Mouse (Mus musculus) limb, embryonic 14.5 days (tissue): ENCODE results near the gene 1600014C10Rik. TPM values are rescaled to one million over a fixed set of nuclear protein-coding genes. Genes with fewer than 3 reads are reported as not detected.

Experiments
- ATAC-seq: fragments of 200-750 bp; cut with Nextera tagmentation; 2 replicates; pipeline ENCODE4 v1.8.0; 2017; ENCODE audit warnings: low read depth, moderate number of reproducible peaks, moderate TSS enrichment; ENCODE audit not compliant: low FRiP score
- DNase-seq: peaks from one replicate; pipeline ENCODE4 v3.0.0-alpha.2; 2015; ENCODE audit warnings: low spot score
- H3K27ac ChIP-seq: fragments of 300-500 bp; sonication (generic); replicated peaks from 2 replicates; pipeline ENCODE4 v1.5.1; 2014; ENCODE audit warnings: low read depth, mild to moderate bottlenecking, low read length, moderate library complexity, mixed read lengths
- H3K27me3 ChIP-seq: fragments of 300-500 bp; sonication (generic); 2 replicates; pipeline ENCODE4 v1.6.1; 2014; ENCODE audit warnings: low read length, mixed read lengths; ENCODE audit not compliant: control insufficient read depth, insufficient read depth
- H3K36me3 ChIP-seq: fragments of 300-500 bp; sonication (generic); 2 replicates; pipeline ENCODE4 v1.6.1; 2014; ENCODE audit warnings: mild to moderate bottlenecking, low read length, moderate library complexity, mixed read lengths; ENCODE audit not compliant: control insufficient read depth, insufficient read depth
- H3K4me1 ChIP-seq: fragments of 300-500 bp; sonication (generic); 2 replicates; pipeline ENCODE4 v1.6.1; 2014; ENCODE audit warnings: antibody characterized with exemption, low read length, mixed read lengths; ENCODE audit not compliant: control insufficient read depth, insufficient read depth
- H3K4me2 ChIP-seq: fragments of 300-500 bp; sonication (generic); replicated peaks from 2 replicates; pipeline ENCODE4 v1.6.1; 2014; ENCODE audit warnings: low read depth, mild to moderate bottlenecking, low read length, moderate library complexity; ENCODE audit not compliant: severe bottlenecking
- H3K4me3 ChIP-seq: fragments of 300-500 bp; sonication (generic); replicated peaks from 2 replicates; pipeline ENCODE4 v1.5.1; 2014; ENCODE audit warnings: low read length
- H3K9ac ChIP-seq: fragments of 300-500 bp; sonication (generic); 2 replicates; pipeline ENCODE4 v1.6.1; 2014; ENCODE audit warnings: mild to moderate bottlenecking, low read depth, low read length, moderate library complexity; ENCODE audit not compliant: severe bottlenecking
- H3K9me3 ChIP-seq: fragments of 300-500 bp; sonication (generic); 2 replicates; pipeline ENCODE4 v1.6.1; 2016; ENCODE audit warnings: low read length; ENCODE audit not compliant: control insufficient read depth
- POLR2A ChIP-seq: fragments of 200-500 bp; IDR thresholded peaks from 2 replicates; pipeline ENCODE4 v1.8.0; 2012; ENCODE audit warnings: inconsistent platforms, mild to moderate bottlenecking, moderate library complexity, borderline replicate concordance; ENCODE audit not compliant: insufficient read depth, insufficient read length; ENCODE audit errors: extremely low read depth
- whole genome bisulfite sequencing: fragments of 180-500 bp; shearing (Covaris S2); extraction: QIAGEN DNeasy Blood & Tissue Kit; methylation state at CpG from one replicate; pipeline ENCODE4 v1.1.7; 2014; 5-methylcytosine and 5-hydroxymethylcytosine counted together
- polyA plus RNA-seq, 2 experiments: library from polyadenylated mRNA; depleted of rRNA in 1 of 2; stranded (reverse) in 1 of 2; unstranded in 1 of 2; fragments of >200 nt; fragmentation: Nextera tagmentation in 1 of 2; extraction: Ambion mirVana in 1 of 2; gene quantifications; 2 replicates each; pipeline versions ENCODE4 v1.2.1 to v1.2.3; 2012 to 2014

The 1600014C10Rik gene
- polyA plus RNA-seq, 2 experiments = 11.4 to 15.8 TPM

DNA sequence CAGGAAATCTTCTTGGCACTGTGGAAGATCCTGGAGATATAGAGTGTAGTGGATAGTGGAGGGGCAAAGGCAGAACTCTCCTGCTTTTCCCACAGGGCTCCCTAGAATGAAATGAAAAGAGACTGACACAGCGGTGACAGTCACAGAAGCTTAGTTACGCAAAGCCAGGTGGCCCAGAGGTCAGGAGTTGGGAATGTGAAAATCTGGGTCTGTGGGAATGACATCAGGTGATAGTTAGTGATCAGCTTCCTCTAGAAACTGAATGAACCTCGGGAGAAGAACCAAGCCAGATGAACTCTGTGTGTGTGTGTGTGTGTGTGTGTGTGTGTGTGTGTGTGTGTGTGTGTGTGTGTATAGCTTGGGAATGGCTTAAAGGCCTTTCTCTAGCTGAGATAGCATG, 26.0 kb downstream of the 1600014C10Rik start:
- Histone ChIP-seq H3K9ac (no peak overlapping the region), H3K9me3 (no peaks in the 10 kb centered on the region; the same call in 1 of the 2 replicates), H3K27ac (no peak overlapping the region), H3K4me1 (no peaks in the 10 kb centered on the region), H3K4me3 (no peak overlapping the region), H3K4me2 (no peak overlapping the region), H3K36me3 (no peaks in the 10 kb centered on the region), H3K27me3 (no peaks in the 10 kb centered on the region)
- 72% methylated on average over 3 of the region's 3 CpGs for WGBS
- DNase-seq (no peak), ATAC-seq (no peak)
- TF ChIP-seq POLR2A = no peak

DNA sequence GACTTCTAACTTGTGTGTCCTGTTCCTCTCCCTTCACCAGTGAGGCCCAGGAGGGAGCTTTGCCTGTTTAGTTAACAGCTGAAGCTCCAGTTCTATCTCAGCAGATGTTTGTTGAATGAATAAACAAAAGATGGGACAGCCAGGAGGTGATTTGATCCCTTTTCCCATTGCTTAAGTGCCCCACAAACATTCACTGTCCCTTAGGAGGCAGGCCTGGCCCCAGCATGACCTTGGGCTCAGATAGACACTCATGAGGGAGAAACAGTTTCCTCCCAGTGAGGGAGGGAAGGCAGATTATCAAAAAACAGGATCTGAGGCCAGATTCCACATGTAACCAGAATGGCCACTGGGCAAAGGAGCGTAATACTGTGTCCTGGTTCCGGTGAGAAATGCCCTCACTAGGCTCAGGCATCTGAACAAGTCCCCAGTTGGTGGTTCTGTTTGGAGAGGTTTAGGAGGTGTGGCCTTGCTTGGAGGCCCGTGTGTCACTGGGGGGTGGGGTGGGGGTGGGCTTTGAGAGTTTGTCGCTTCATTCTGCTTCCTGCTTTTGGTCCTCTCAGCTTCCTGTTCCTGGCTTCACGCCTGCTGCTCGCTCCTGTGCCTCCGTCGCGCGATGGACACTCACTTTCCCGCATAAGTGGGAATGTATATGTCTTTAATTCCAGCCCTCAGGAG, 26.6 kb downstream of the 1600014C10Rik start:
- H3K4me3 ChIP-seq = no peak overlapping the region
- DNase-seq (no peak), ATAC-seq (no peak)
- WGBS = 69% methylated on average over 11 of the region's 11 CpGs
- no peak overlapping the region for H3K9ac ChIP-seq
- H3K4me1 ChIP-seq = no peaks in the 10 kb centered on the region
- no peak overlapping the region for H3K27ac ChIP-seq
- H3K9me3 ChIP-seq = no peaks in the 10 kb centered on the region
- TF ChIP-seq POLR2A = no peak
- no peak overlapping the region for H3K4me2 ChIP-seq
- H3K27me3 ChIP-seq = no peaks in the 10 kb centered on the region
- H3K36me3 ChIP-seq = no peaks in the 10 kb centered on the region

DNA sequence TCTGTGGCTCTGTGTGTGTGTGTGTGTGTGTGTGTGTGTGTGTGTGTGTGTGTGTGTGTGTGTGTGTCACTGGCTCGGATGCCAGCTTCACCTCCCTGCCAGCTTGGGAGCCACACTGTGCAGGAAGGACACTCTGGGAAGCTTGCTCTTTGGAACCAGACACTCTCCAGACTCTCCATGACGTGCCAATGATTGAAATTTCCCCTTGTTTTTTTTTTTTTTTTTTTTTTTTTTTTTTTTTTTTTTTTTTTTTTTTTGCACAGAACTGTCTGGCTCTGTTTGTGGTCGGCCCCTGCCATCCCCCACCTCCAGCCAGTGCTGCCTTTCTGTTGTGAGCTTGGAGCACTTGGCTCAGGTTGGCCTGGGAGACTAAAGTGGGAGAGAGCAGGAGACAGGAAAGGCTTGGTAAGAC, 29.6 kb downstream of the 1600014C10Rik start:
- H3K27ac ChIP-seq = no peak overlapping the region
- no peaks in the 10 kb centered on the region for H3K36me3 ChIP-seq
- WGBS = 23% methylated on average over 2 of the region's 3 CpGs
- no peak overlapping the region for H3K4me2 ChIP-seq
- H3K4me3 ChIP-seq = no peak overlapping the region
- no peak for TF ChIP-seq POLR2A
- H3K9me3 ChIP-seq = no peaks in the 10 kb centered on the region
- no peak overlapping the region for H3K9ac ChIP-seq
- H3K27me3 ChIP-seq = no peaks in the 10 kb centered on the region
- ATAC-seq (no peak), DNase-seq (no peak)
- no peaks in the 10 kb centered on the region for H3K4me1 ChIP-seq

DNA sequence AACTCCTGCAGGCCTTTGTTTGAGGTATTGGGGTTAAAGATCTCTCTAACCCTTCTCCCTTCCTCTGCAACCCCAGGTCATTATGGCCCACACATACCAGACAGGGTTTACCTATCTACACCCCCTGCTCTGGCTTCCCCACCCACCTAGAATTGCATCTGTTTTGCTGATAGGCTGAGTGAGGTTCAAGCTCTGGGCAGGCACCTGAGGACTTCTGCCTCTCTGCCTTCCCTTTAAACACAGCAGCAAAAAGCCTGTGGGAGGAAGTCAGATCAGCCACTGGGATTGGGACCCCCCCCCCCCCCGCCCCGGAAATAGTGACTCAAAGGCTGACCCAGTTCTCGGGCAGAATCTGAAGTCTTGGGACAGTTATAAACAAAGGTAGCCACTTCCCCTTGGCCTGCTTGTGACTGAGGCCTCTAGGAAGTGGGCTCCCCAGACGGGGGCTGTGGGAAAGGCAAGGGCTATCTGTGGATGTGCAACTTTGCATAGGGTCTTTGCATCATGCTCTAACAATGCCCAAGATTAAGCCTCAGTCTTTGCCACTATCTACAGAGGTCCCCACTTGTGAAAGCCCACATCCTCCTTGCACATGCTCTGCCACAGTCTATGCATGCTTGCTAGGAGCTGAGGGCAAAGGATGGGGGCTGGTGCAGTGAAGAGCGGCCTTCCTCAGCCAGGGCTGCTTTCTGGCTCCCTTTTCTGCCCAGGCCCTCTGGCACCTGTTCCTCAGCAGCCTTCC, 31.6 kb downstream of the 1600014C10Rik start:
- DNase-seq = no peak
- Histone ChIP-seq H3K27me3 (no peaks in the 10 kb centered on the region), H3K36me3 (no peaks in the 10 kb centered on the region), H3K9me3 (no peaks in the 10 kb centered on the region), H3K4me1 (no peaks in the 10 kb centered on the region), H3K27ac (no peak overlapping the region), H3K4me2 (no peak overlapping the region), H3K9ac (no peak overlapping the region), H3K4me3 (no peak overlapping the region)
- no peak for ATAC-seq
- 72% methylated on average over 5 of the region's 5 CpGs for WGBS
- no peak for TF ChIP-seq POLR2A

DNA sequence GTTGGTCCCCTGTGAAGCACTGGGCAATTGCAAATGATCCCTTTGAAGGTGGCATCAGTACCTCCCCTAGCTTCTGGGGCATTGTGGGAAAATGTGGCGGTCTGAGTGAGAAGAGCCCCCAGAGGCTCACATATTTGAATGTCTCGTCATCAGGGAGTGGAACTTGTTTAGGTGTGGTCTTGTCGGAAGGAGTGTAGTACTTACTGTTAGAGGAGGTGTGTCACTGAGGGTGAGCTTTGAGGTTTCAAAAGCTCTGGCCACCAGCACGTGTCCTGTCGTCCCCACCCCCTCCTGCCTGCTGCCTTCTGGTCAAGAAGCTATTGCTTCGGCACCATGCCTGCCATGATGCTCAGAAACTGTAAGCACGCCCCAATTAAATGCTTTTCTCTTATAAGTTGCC, 32.3 kb downstream of the 1600014C10Rik start:
- TF ChIP-seq POLR2A = no peak
- whole genome bisulfite sequencing = 60% methylated on average over 7 of the region's 7 CpGs
- no peak for ATAC-seq
- Histone ChIP-seq H3K27ac (no peak overlapping the region), H3K27me3 (no peaks in the 10 kb centered on the region), H3K9ac (no peak overlapping the region), H3K36me3 (peaks cover 2% of the 10 kb centered on the region; the same call in 1 of the 2 replicates), H3K9me3 (no peaks in the 10 kb centered on the region), H3K4me3 (no peak overlapping the region), H3K4me1 (no peaks in the 10 kb centered on the region), H3K4me2 (no peak overlapping the region)
- no peak for DNase-seq
